Mouse (Mus musculus): Measurements from ENCODE around the gene Gm498. TPM values are rescaled to one million over a fixed set of nuclear protein-coding genes. Genes with fewer than 3 reads are reported as not detected.

Gm498 gene
- polyA plus RNA-seq, 1 experiment = not detected

DNA sequence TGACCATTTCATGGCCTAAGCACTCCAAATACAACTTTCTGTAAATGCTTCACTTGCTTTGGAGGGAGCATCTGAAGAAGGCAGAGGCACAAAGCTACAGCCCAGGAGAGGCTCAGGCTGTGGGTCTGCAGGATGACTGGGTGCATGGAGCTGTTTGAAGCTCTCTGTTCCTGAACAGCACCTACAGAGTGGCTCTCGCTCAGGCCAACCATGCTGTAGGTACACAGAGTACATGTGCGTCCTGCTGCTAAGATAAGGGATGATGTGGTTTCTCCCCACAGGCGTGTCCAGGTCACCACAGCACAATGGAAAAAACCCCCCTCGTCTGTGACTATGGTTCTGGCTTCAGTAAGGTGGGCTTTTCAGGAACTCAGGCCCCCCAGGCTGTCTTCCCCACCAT lies 2.2 kb downstream of the Gm498 start:
- Histone ChIP-seq H3K4me1 (replicated peaks; ENCODE audit: control insufficient read depth, insufficient read depth, low read length) (peaks cover 4% of the 10 kb centered on the region), H3K27ac (ENCODE audit: control insufficient read depth, insufficient read depth, low read length) (no peak overlapping the region), H3K27me3 (ENCODE audit: control insufficient read depth, insufficient read depth, low read length) (no peaks in the 10 kb centered on the region), H3K36me3 (ENCODE audit: control insufficient read depth, insufficient read depth, low read length) (no peaks in the 10 kb centered on the region), H3K4me3 (ENCODE audit: control insufficient read depth, insufficient read depth, low read length) (no peak overlapping the region)
- TF ChIP-seq POLR2A (IDR thresholded peaks at IDR 0.05; ENCODE audit: control insufficient read depth, extremely low read depth, insufficient read depth, low read length, poor library complexity) (no peak), CTCF (IDR thresholded peaks at IDR 0.05; ENCODE audit: borderline replicate concordance, control insufficient read depth, extremely low read depth, insufficient read depth, low read length, poor library complexity) (no peak)
- no peak for DNase-seq
- 60% methylated on average over 4 of the region's 4 CpGs for WGBS

DNA sequence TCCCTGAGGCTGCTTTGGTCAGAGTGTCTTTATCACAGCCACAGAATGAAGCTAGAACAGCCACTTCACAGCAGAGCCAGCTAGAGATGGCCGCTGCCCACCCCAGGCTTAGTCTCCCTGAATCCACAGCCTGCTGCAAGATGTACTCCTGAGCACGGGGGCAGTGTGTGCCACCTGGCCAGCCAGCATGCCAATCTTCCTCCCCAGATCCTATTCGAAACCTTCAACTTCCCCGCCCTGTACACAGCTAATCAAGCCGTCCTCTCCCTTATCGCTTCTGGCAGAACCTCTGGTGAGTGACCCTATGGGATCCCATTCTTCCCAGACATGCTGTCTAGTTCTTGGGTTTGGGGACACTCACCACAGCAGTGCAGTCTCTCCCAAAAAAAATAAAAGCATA lies 17.1 kb downstream of the Gm498 start:
- Histone ChIP-seq H3K27me3 (ENCODE audit: control insufficient read depth, insufficient read depth, low read length) (no peaks in the 10 kb centered on the region), H3K27ac (ENCODE audit: control insufficient read depth, insufficient read depth, low read length) (no peak overlapping the region), H3K36me3 (ENCODE audit: control insufficient read depth, insufficient read depth, low read length) (no peaks in the 10 kb centered on the region), H3K4me1 (replicated peaks; ENCODE audit: control insufficient read depth, insufficient read depth, low read length) (no peaks in the 10 kb centered on the region), H3K4me3 (ENCODE audit: control insufficient read depth, insufficient read depth, low read length) (no peak overlapping the region)
- no peak for DNase-seq
- TF ChIP-seq CTCF (IDR thresholded peaks at IDR 0.05; ENCODE audit: borderline replicate concordance, control insufficient read depth, extremely low read depth, insufficient read depth, low read length, poor library complexity) = no peak
- TF ChIP-seq POLR2A (IDR thresholded peaks at IDR 0.05; ENCODE audit: control insufficient read depth, extremely low read depth, insufficient read depth, low read length, poor library complexity) = no peak
- 86% methylated on average over 6 of the region's 6 CpGs for WGBS

DNA sequence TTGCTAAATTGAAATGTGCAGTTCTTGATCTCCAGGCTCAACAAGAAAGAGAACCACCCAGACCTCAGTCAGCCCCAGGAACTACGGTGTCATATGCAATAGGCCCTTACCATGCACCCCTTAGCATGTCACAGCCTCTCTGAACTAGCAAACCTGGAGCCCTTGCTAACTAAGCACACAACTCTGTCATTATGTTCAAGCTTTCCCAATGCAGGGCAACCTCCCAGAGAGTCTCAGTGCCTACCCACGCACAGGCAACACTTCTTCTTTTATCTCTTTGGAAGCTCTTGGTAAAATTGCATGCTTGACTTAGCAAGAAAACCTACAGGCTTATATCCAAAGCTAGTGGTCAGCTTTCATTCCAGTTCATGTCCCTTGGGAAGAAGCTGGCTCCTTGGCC lies 24.5 kb downstream of the Gm498 start:
- TF ChIP-seq CTCF (IDR thresholded peaks at IDR 0.05; ENCODE audit: borderline replicate concordance, control insufficient read depth, extremely low read depth, insufficient read depth, low read length, poor library complexity) = no peak
- no peak for TF ChIP-seq POLR2A (IDR thresholded peaks at IDR 0.05; ENCODE audit: control insufficient read depth, extremely low read depth, insufficient read depth, low read length, poor library complexity)
- DNase-seq = no peak
- Histone ChIP-seq H3K4me3 (ENCODE audit: control insufficient read depth, insufficient read depth, low read length) (no peak overlapping the region), H3K27ac (ENCODE audit: control insufficient read depth, insufficient read depth, low read length) (no peak overlapping the region), H3K36me3 (ENCODE audit: control insufficient read depth, insufficient read depth, low read length) (no peaks in the 10 kb centered on the region), H3K27me3 (ENCODE audit: control insufficient read depth, insufficient read depth, low read length) (no peaks in the 10 kb centered on the region), H3K4me1 (replicated peaks; ENCODE audit: control insufficient read depth, insufficient read depth, low read length) (no peaks in the 10 kb centered on the region)
- WGBS = 91% methylated on average over 2 of the region's 2 CpGs

DNA sequence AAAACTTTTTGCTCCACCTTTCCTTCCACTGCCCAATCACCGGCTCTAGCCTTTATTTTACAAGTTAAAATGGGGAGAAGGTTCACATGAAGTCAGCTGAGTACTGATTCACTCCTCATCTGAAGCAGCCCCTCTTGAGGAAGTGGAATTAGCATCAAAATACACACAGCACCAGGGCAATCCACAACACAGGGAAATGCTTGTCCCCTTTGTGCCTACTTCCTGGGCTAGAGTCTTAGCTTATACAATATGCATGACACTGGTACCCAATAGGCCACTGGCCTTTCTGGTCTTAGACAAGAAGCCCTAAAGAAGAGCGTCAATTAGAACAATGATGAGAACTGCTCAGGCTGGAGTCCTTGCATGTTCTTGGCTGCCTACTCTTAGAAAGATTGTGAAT lies 25.7 kb downstream of the Gm498 start:
- TF ChIP-seq POLR2A (IDR thresholded peaks at IDR 0.05; ENCODE audit: control insufficient read depth, extremely low read depth, insufficient read depth, low read length, poor library complexity) (no peak), CTCF (IDR thresholded peaks at IDR 0.05; ENCODE audit: borderline replicate concordance, control insufficient read depth, extremely low read depth, insufficient read depth, low read length, poor library complexity) (no peak)
- 77% methylated on average over 2 of the region's 2 CpGs for WGBS

DNA sequence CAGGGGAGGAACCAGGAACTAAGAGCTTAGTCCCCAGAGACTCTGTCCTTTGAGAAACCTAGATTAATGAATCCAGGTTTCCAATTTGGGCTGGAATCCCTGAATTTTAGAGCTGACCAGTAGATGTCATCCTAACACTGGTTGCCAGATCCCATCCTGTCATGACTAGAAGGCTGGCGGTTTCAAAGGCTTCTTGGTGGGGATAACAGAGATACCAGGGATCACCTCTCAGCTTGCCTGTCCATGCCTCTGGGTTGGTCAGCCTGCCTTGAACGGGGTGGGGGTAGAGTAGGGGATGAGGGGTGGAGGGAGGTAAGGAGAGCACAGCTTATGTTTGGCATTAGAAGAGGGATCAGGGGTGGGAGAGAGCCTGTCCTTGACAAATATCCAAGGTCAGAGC lies 34.0 kb downstream of the Gm498 start:
- no peaks in the 10 kb centered on the region for H3K36me3 ChIP-seq (ENCODE audit: control insufficient read depth, insufficient read depth, low read length)
- no peak overlapping the region for H3K27ac ChIP-seq (ENCODE audit: control insufficient read depth, insufficient read depth, low read length)
- no peaks in the 10 kb centered on the region for H3K27me3 ChIP-seq (ENCODE audit: control insufficient read depth, insufficient read depth, low read length)
- no peaks in the 10 kb centered on the region for H3K4me1 ChIP-seq (replicated peaks; ENCODE audit: control insufficient read depth, insufficient read depth, low read length)
- no peak overlapping the region for H3K4me3 ChIP-seq (ENCODE audit: control insufficient read depth, insufficient read depth, low read length)
- TF ChIP-seq POLR2A (IDR thresholded peaks at IDR 0.05; ENCODE audit: control insufficient read depth, extremely low read depth, insufficient read depth, low read length, poor library complexity) (no peak), CTCF (IDR thresholded peaks at IDR 0.05; ENCODE audit: borderline replicate concordance, control insufficient read depth, extremely low read depth, insufficient read depth, low read length, poor library complexity) (no peak)
- DNase-seq = no peak
- WGBS = 39% methylated on average over 2 of the region's 2 CpGs

More for the DNA sequence above, 25.7 kb downstream of the Gm498 start:
- Histone ChIP-seq H3K27ac (ENCODE audit: control insufficient read depth, insufficient read depth, low read length) (no peak overlapping the region), H3K36me3 (ENCODE audit: control insufficient read depth, insufficient read depth, low read length) (no peaks in the 10 kb centered on the region), H3K27me3 (ENCODE audit: control insufficient read depth, insufficient read depth, low read length) (no peaks in the 10 kb centered on the region), H3K4me1 (replicated peaks; ENCODE audit: control insufficient read depth, insufficient read depth, low read length) (no peaks in the 10 kb centered on the region), H3K4me3 (ENCODE audit: control insufficient read depth, insufficient read depth, low read length) (no peak overlapping the region)
- no peak for DNase-seq

DNA sequence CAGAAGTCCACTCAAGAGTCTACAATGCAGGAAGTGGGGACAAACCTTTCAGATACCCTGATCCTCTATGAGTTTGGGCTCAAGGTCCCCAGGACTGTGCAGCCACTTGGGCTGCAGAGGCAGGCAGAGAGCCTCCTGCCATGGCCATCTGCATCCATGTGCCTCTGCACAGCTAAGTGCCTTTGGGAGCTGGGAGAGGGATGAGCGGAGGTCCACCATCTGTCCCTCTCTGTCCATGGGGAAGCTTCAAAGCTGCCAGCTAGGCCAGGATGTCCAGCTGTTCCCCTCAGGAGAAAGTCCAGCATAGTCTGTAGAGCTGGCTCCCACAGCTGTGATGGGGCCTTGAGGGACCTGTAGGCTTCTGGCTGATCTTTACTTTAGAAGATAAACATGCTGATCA lies 38.5 kb downstream of the Gm498 start:
- Histone ChIP-seq H3K4me3 (ENCODE audit: control insufficient read depth, insufficient read depth, low read length) (no peak overlapping the region), H3K27ac (ENCODE audit: control insufficient read depth, insufficient read depth, low read length) (no peak overlapping the region), H3K36me3 (ENCODE audit: control insufficient read depth, insufficient read depth, low read length) (no peaks in the 10 kb centered on the region), H3K27me3 (ENCODE audit: control insufficient read depth, insufficient read depth, low read length) (no peaks in the 10 kb centered on the region), H3K4me1 (replicated peaks; ENCODE audit: control insufficient read depth, insufficient read depth, low read length) (peaks cover 2% of the 10 kb centered on the region; the same call in 1 of the 2 replicates)
- WGBS = 100% methylated on average over 1 of the region's 1 CpGs
- no peak for DNase-seq
- TF ChIP-seq POLR2A (IDR thresholded peaks at IDR 0.05; ENCODE audit: control insufficient read depth, extremely low read depth, insufficient read depth, low read length, poor library complexity) (no peak), CTCF (IDR thresholded peaks at IDR 0.05; ENCODE audit: borderline replicate concordance, control insufficient read depth, extremely low read depth, insufficient read depth, low read length, poor library complexity) (no peak)

DNA sequence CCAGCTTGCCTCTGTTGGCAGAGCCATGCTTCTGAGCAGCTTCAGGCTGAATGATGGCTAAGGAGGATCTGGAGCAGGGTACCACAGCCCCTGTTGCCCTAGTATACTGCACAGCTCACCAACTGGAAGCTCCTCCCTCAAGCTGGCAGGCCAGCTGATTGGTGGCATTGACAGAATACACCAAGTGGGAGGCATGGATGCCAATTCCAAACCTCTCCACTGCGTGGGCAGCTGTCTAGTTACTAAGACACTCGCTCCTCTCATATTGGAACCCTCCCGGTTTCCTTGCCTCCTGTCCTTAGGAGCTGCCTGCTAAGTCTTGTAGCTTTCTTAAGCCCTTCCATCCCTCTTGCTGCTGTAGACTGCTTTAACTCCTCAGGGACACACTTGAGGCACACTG lies 39.0 kb downstream of the Gm498 start:
- Histone ChIP-seq H3K27me3 (ENCODE audit: control insufficient read depth, insufficient read depth, low read length) (no peaks in the 10 kb centered on the region), H3K27ac (ENCODE audit: control insufficient read depth, insufficient read depth, low read length) (no peak overlapping the region), H3K36me3 (ENCODE audit: control insufficient read depth, insufficient read depth, low read length) (no peaks in the 10 kb centered on the region), H3K4me1 (replicated peaks; ENCODE audit: control insufficient read depth, insufficient read depth, low read length) (peaks cover 2% of the 10 kb centered on the region; the same call in 1 of the 2 replicates), H3K4me3 (ENCODE audit: control insufficient read depth, insufficient read depth, low read length) (no peak overlapping the region)
- TF ChIP-seq POLR2A (IDR thresholded peaks at IDR 0.05; ENCODE audit: control insufficient read depth, extremely low read depth, insufficient read depth, low read length, poor library complexity) = no peak
- TF ChIP-seq CTCF (IDR thresholded peaks at IDR 0.05; ENCODE audit: borderline replicate concordance, control insufficient read depth, extremely low read depth, insufficient read depth, low read length, poor library complexity) = no peak
- DNase-seq = no peak
- WGBS = 88% methylated on average over 3 of the region's 3 CpGs

All from thymus, adult 2 months (tissue).